Mouse (Mus musculus): ENCODE measurements around the gene Hipk1. TPM values are rescaled to one million over a fixed set of nuclear protein-coding genes. Genes with fewer than 3 reads are reported as not detected.

The Hipk1 gene
- polyA plus RNA-seq, 1 experiment from 2014 or later: 14.4 TPM

DNA sequence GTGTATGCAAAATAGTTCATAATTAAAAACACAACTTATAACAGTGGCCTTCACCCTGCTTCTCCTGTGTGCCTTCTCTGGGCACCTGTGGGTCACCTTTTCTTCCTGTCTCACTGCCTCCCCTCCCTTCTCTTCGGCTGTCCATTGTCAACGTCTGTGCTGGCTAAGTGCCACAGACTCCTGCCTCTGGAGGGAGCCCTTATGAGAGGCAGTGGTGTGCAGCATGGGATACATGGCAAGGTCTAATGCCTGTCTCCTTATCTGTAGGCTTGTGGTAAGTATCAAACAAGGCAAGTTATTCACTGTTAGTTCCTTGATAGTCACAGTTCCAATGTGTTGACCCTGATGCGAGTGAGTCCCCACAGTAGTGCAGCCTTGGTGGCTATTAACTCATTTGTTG is 67.2 kb downstream of the Hipk1 start:
- H3K27ac ChIP-seq (ENCODE audit: low read depth): no peak overlapping the region
- DNase-seq (ENCODE audit: low spot score) (no peak), ATAC-seq (replicated peaks; ENCODE audit: low FRiP score, low TSS enrichment, low read depth) (no peak)
- H3K4me1 ChIP-seq (replicated peaks; ENCODE audit: control insufficient read depth, insufficient read depth, low read length): peaks cover 5% of the 10 kb centered on the region
- WGBS: 58% methylated on average over 3 of the region's 3 CpGs
- no peak overlapping the region for H3K9ac ChIP-seq (ENCODE audit: low read length)
- H3K4me2 ChIP-seq (ENCODE audit: low read length): no peak overlapping the region
- no peaks in the 10 kb centered on the region for H3K27me3 ChIP-seq (replicated peaks; ENCODE audit: control insufficient read depth, insufficient read depth, low read length)
- no peaks in the 10 kb centered on the region for H3K36me3 ChIP-seq (ENCODE audit: control insufficient read depth, insufficient read depth, low read length)
- H3K4me3 ChIP-seq (ENCODE audit: low read depth, low read length): no peak overlapping the region
- H3K9me3 ChIP-seq (ENCODE audit: control insufficient read depth, low read length): no peaks in the 10 kb centered on the region

DNA sequence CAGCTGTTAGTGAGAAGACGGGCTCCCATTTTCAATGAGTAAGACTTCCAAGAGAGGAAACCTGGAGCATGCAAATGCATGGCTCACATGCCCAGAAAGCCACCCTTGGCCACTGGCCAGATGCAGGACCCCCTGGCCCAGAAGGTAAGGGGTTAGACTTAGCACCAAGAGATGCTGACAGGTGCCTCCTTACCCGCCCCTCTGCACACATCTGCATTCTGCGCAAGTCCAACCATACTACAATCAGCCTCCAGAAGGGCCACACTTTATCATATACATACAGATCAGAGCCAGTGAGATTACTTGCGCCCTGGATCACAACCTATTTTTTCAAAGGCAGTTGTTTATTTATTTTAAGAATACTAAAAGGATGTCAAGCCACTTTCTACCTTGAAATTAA is 72.6 kb downstream of the Hipk1 start:
- Histone ChIP-seq H3K27ac (ENCODE audit: low read depth) (no peak overlapping the region), H3K9me3 (ENCODE audit: control insufficient read depth, low read length) (no peaks in the 10 kb centered on the region), H3K9ac (ENCODE audit: low read length) (no peak overlapping the region), H3K36me3 (ENCODE audit: control insufficient read depth, insufficient read depth, low read length) (no peaks in the 10 kb centered on the region), H3K4me1 (replicated peaks; ENCODE audit: control insufficient read depth, insufficient read depth, low read length) (peaks cover 20% of the 10 kb centered on the region), H3K4me2 (ENCODE audit: low read length) (no peak overlapping the region), H3K4me3 (ENCODE audit: low read depth, low read length) (no peak overlapping the region), H3K27me3 (replicated peaks; ENCODE audit: control insufficient read depth, insufficient read depth, low read length) (no peaks in the 10 kb centered on the region)
- DNase-seq (ENCODE audit: low spot score) (no peak), ATAC-seq (replicated peaks; ENCODE audit: low FRiP score, low TSS enrichment, low read depth) (no peak)
- WGBS: 75% methylated on average over 4 of the region's 4 CpGs

DNA sequence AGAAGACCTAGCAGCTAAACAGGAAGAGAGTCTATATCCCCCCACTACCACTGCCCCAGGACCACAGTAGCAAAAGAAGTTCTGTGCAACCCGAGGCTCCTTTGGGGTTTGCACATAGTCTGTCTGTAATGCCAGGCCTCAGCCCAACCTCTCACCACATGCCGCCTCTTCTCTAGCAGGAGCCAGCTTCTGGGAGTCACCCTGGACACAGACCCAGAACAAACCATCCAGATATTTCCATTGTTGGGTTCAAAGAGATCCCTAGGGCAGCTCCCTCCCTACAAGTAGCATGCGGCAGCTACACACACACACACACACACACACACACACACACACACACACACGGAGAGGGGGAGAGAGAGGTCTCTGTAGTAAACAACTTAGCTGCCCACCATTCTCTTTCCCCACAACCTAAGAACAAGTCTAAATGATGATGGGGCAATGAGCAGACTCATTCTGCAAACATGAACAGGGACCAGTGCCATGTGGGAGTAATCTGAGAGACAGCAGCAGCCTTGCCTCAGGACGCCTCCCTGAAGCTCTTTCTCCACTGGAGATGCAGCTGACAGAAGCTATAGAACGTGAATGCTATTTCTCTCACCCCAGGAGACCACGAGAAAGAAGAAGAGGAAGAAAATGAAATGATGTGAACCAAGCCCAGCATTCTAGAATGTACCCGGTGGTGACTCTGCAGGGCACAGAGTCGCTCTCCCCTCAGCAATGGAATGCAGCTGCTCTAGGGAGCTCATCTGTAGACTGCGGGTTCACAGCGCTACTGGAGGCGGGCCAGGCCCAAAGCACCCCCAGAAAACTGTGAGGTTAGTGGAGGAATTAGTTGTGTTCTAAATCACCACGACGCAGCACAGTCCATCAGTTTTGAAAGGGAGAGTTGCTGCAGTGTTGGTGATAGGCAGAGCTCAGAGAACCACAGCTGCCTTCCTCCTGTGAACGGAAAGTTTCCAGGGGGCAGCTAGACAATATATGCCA is 74.3 kb downstream of the Hipk1 start:
- Histone ChIP-seq H3K36me3 (ENCODE audit: control insufficient read depth, insufficient read depth, low read length) (no peaks in the 10 kb centered on the region), H3K4me3 (ENCODE audit: low read depth, low read length) (no peak overlapping the region), H3K4me2 (ENCODE audit: low read length) (no peak overlapping the region), H3K27me3 (replicated peaks; ENCODE audit: control insufficient read depth, insufficient read depth, low read length) (no peaks in the 10 kb centered on the region), H3K4me1 (replicated peaks; ENCODE audit: control insufficient read depth, insufficient read depth, low read length) (peaks cover 20% of the 10 kb centered on the region), H3K27ac (ENCODE audit: low read depth) (peak overlapping the region; percentile 59), H3K9ac (ENCODE audit: low read length) (no peak overlapping the region), H3K9me3 (ENCODE audit: control insufficient read depth, low read length) (no peaks in the 10 kb centered on the region)
- no peak for DNase-seq (ENCODE audit: low spot score)
- no peak for ATAC-seq (replicated peaks; ENCODE audit: low FRiP score, low TSS enrichment, low read depth)
- 44% methylated on average over 15 of the region's 15 CpGs for WGBS

DNA sequence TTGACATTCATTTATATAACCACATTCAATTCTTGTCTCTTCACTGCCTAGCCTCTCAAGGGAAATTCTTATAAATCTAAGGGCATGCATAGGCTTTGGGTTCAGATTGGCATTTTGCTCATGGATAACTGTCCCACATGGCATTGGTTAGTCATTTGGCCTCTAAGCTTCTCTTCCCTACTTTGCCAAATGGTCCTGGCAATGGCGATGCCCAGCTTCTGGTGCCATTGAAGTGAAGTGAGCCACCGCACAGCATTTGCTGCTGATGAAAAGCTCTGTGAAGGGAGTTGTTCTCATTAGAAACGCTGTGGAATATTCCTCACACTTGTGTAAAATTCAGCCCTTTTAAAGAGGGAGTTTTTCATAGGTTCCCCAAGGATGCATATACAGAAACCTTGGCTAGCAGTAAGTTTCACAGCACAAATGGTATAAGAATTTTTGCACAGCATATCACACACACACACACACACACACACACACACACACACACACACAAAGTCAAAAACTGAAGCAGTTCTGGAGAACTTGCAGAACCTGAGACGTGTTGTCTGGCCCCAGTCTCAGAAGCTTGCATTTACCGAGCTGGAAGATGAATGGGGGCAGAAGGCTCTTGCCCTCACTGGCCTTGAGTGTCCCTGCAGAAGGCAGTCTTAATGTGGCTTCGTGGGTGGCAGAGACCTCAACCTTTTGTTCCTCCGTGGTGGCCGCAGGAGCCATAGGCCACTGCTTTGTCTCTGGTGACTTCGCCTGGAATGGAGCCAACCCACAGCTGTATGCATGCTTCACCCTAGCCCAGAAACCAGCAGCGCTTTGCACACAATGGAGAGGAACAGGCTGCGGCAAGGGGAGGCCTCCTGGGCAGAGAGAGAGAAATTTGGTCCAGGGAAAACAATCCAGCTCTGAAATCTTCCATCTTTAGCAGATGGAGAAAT is 75.3 kb downstream of the Hipk1 start:
- Histone ChIP-seq H3K27ac (ENCODE audit: low read depth) (peak overlapping the region; percentile 59; the same call in 1 of the 2 replicates), H3K4me3 (ENCODE audit: low read depth, low read length) (no peak overlapping the region), H3K9me3 (ENCODE audit: control insufficient read depth, low read length) (no peaks in the 10 kb centered on the region), H3K36me3 (ENCODE audit: control insufficient read depth, insufficient read depth, low read length) (no peaks in the 10 kb centered on the region), H3K9ac (ENCODE audit: low read length) (no peak overlapping the region), H3K4me2 (ENCODE audit: low read length) (no peak overlapping the region), H3K4me1 (replicated peaks; ENCODE audit: control insufficient read depth, insufficient read depth, low read length) (peaks cover 20% of the 10 kb centered on the region), H3K27me3 (replicated peaks; ENCODE audit: control insufficient read depth, insufficient read depth, low read length) (no peaks in the 10 kb centered on the region)
- 39% methylated on average over 11 of the region's 11 CpGs for WGBS
- ATAC-seq (replicated peaks; ENCODE audit: low FRiP score, low TSS enrichment, low read depth) (no peak; the same call in 1 of the 2 replicates), DNase-seq (ENCODE audit: low spot score) (peak; percentile 66)

DNA sequence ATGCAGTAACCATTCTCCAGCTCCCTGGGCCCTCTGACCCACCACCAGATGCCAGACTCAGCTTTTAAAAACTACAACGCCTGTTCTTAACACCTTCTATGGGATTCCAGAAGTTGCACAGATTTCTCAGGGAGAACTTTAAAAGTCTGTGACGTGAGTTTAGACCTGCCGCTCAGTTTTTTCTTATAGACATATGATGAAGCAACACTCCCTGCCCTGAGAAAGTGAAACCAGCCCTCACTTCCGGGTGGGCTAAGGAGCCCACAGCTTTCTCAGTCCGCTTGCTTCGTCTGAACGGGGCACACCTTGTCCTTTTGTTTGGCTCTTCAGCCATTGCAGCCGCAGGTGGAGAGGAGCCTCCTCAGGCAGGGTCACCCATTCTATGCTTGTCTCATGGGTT is 76.4 kb downstream of the Hipk1 start:
- Histone ChIP-seq H3K9ac (ENCODE audit: low read length) (no peak overlapping the region), H3K4me3 (ENCODE audit: low read depth, low read length) (no peak overlapping the region), H3K36me3 (ENCODE audit: control insufficient read depth, insufficient read depth, low read length) (no peaks in the 10 kb centered on the region), H3K4me2 (ENCODE audit: low read length) (no peak overlapping the region), H3K9me3 (ENCODE audit: control insufficient read depth, low read length) (no peaks in the 10 kb centered on the region), H3K4me1 (replicated peaks; ENCODE audit: control insufficient read depth, insufficient read depth, low read length) (peaks cover 20% of the 10 kb centered on the region), H3K27ac (ENCODE audit: low read depth) (no peak overlapping the region), H3K27me3 (replicated peaks; ENCODE audit: control insufficient read depth, insufficient read depth, low read length) (no peaks in the 10 kb centered on the region)
- DNase-seq (ENCODE audit: low spot score) (no peak), ATAC-seq (replicated peaks; ENCODE audit: low FRiP score, low TSS enrichment, low read depth) (no peak)
- WGBS: 79% methylated on average over 8 of the region's 8 CpGs

DNA sequence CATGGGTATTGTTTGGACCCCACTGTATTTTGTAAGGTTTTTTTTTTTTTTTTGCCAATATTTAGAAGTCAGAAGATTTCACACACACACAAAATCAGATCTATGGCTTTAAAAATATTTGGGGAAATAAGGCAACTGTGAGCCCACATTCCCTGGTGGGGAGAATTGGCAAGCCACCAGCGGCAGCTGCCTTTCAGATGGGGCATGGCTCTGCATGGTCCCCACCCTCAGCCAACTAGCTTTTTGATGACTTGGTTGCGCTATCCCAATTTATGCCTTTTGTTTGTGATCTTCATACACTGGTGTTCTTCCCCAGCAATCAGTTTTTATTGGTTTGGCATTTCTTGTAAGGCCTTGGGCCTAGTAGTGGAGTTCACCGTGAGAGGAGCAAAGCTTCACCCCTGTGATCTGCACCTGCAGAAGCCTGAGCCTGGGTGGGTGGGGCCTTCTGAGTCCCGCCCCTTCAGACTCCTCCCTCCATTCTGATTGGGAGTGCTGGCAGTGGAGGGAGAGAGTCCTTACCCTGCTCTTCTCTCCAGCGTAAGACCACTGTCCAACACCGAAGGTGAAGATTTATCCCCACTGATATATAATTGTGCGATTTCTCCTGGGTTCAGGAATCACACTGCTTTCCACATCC is 77.0 kb downstream of the Hipk1 start:
- 79% methylated on average over 7 of the region's 7 CpGs for WGBS
- Histone ChIP-seq H3K9me3 (ENCODE audit: control insufficient read depth, low read length) (no peaks in the 10 kb centered on the region), H3K4me3 (ENCODE audit: low read depth, low read length) (no peak overlapping the region), H3K36me3 (ENCODE audit: control insufficient read depth, insufficient read depth, low read length) (no peaks in the 10 kb centered on the region), H3K9ac (ENCODE audit: low read length) (no peak overlapping the region), H3K4me1 (replicated peaks; ENCODE audit: control insufficient read depth, insufficient read depth, low read length) (peaks cover 18% of the 10 kb centered on the region), H3K4me2 (ENCODE audit: low read length) (no peak overlapping the region), H3K27me3 (replicated peaks; ENCODE audit: control insufficient read depth, insufficient read depth, low read length) (no peaks in the 10 kb centered on the region), H3K27ac (ENCODE audit: low read depth) (no peak overlapping the region)
- ATAC-seq (replicated peaks; ENCODE audit: low FRiP score, low TSS enrichment, low read depth) (no peak), DNase-seq (ENCODE audit: low spot score) (no peak)

DNA sequence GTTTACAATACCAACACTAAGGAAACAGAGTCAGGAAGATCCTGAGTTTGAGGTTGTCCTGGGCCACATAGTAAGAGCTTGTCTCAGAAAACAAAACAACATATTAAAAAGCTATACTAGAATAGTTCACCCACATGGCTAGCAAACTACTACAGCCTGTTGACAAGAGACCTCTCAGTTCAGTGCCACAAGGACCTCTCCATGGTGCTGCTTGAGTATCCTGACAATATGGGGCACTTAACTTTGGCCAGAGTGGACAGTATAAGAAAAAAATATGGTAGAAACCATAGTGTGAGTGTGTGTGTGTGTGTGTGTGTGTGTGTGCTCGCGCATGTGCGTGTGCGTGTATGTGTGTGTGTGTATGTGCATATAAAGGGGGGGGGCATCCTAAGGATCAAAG is 79.2 kb downstream of the Hipk1 start:
- Histone ChIP-seq H3K9me3 (ENCODE audit: control insufficient read depth, low read length) (no peaks in the 10 kb centered on the region), H3K4me3 (ENCODE audit: low read depth, low read length) (no peak overlapping the region), H3K36me3 (ENCODE audit: control insufficient read depth, insufficient read depth, low read length) (no peaks in the 10 kb centered on the region), H3K4me2 (ENCODE audit: low read length) (no peak overlapping the region), H3K4me1 (replicated peaks; ENCODE audit: control insufficient read depth, insufficient read depth, low read length) (peaks cover 10% of the 10 kb centered on the region), H3K27me3 (replicated peaks; ENCODE audit: control insufficient read depth, insufficient read depth, low read length) (no peaks in the 10 kb centered on the region), H3K27ac (ENCODE audit: low read depth) (no peak overlapping the region), H3K9ac (ENCODE audit: low read length) (no peak overlapping the region)
- no peak for ATAC-seq (replicated peaks; ENCODE audit: low FRiP score, low TSS enrichment, low read depth)
- 96% methylated on average over 4 of the region's 4 CpGs for WGBS
- no peak for DNase-seq (ENCODE audit: low spot score)

DNA sequence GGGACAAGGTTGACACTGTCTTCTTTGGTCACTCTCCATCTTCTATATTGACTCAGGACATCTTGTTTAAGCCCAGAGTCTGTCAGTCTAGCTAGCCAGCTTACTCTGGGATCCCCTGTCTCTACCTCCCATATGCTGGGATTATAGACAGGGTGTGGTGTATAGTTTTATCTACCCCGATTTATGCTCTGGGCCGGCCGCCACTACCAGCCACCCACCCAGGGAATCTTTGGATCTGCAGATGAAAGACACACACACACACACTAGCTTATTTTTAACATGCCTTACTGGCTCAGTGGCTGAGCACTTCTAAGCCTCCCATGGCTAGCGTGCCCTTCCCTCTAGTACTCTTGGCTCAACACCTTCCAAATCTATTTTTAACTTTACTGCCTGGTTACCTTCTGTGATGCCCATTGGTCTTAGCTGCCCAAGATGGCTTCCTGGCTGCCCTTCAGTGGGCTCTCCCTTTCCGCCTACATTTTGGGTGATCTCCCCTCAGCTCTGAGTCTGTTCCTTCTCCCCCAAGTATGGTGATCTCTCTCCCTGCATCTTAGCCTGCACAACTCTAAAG is 81.8 kb downstream of the Hipk1 start:
- H3K36me3 ChIP-seq (ENCODE audit: control insufficient read depth, insufficient read depth, low read length): no peaks in the 10 kb centered on the region
- no peaks in the 10 kb centered on the region for H3K27me3 ChIP-seq (replicated peaks; ENCODE audit: control insufficient read depth, insufficient read depth, low read length)
- H3K9me3 ChIP-seq (ENCODE audit: control insufficient read depth, low read length): no peaks in the 10 kb centered on the region
- no peak for DNase-seq (ENCODE audit: low spot score)
- H3K4me2 ChIP-seq (ENCODE audit: low read length): no peak overlapping the region
- H3K4me1 ChIP-seq (replicated peaks; ENCODE audit: control insufficient read depth, insufficient read depth, low read length): no peaks in the 10 kb centered on the region
- no peak overlapping the region for H3K9ac ChIP-seq (ENCODE audit: low read length)
- no peak overlapping the region for H3K4me3 ChIP-seq (ENCODE audit: low read depth, low read length)
- WGBS: 90% methylated on average over 5 of the region's 5 CpGs
- H3K27ac ChIP-seq (ENCODE audit: low read depth): no peak overlapping the region
- ATAC-seq (replicated peaks; ENCODE audit: low FRiP score, low TSS enrichment, low read depth): no peak

All from intestine, embryonic 14.5 days (tissue).